Mouse (Mus musculus): ENCODE results near the gene Tex30. TPM values are rescaled to one million over a fixed set of nuclear protein-coding genes. Genes with fewer than 3 reads are reported as not detected.

Gene Tex30
- 78.2 and 93.3 TPM in 2 replicates for polyA plus RNA-seq (2015; fragmentation: Nextera tagmentation; extraction: Ambion mirVana)

DNA sequence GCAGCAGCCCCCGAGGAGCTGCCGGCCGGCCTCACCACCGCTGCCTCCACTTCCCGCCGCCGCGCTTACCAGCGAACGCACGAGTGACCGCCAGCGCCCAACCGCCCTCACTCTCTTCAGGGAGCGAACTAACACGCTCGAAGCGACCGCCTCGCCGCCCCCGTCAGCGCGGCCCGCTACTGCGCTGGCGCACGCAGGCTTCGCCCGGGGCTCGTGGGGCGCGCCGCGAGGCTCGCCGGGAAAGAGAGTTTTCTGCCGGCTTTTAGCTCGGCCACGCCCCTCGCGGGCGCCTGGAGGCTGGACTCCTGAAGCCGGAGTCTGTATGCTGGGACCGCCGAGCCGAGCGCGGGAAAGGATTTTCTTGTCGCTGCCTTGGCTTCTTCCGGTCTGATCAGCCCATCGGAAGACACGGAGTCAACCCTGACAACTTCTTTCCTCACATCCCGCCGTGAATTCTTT lies at the start of gene Tex30:
TSS of gene Tex30 (minus strand) at position 183 of the 459 bp plus-strand sequence.
- Histone ChIP-seq H3K9ac (peak within 1 kb of the TSS; percentile 77), H3K27me3 (no peaks in the 10 kb centered on the region), H3K4me3 (replicated peaks) (peak within 1 kb of the TSS; percentile 69), H3K4me2 (peak within 1 kb of the TSS; percentile 71), H3K27ac (peak within 1 kb of the TSS; percentile 92), H3K9me3 (replicated peaks) (no peaks in the 10 kb centered on the region), H3K4me1 (peaks cover 11% of the 10 kb centered on the region), H3K36me3 (peaks cover 34% of the 10 kb centered on the region)
- ATAC-seq (replicated peaks; ENCODE audit: low FRiP score) = peak; percentile 98
- under 1% methylated on average over 53 of the region's 55 CpGs for WGBS

DNA sequence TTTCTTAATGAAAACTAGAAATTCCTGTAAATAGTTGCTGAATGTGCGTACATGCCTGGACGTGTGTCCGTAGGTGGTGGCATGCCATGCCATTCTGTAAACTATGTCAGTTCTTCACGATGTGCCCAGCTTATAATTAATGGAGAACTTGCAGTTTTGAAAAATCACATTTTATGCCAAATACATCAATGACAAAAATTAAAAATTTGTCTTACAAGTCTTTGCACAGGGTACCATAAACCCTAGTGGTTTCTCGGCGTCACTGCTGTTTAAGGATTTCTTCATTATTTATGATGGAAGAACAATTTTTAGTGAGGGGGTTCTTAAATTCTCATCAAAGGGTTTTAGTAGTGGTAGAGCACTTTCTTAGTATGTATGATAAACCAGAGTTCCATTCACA lies 46.5 kb upstream of the Tex30 start:
- Histone ChIP-seq H3K27me3 (no peaks in the 10 kb centered on the region), H3K27ac (no peak overlapping the region), H3K36me3 (peaks cover under 1% of the 10 kb centered on the region; the same call in 1 of the 2 replicates), H3K4me3 (replicated peaks) (peak overlapping the region; percentile 93), H3K9me3 (replicated peaks) (no peaks in the 10 kb centered on the region), H3K9ac (peak overlapping the region; percentile 82; the same call in 1 of the 2 replicates), H3K4me2 (peak overlapping the region; percentile 77), H3K4me1 (peaks cover 12% of the 10 kb centered on the region)
- no peak for ATAC-seq (replicated peaks; ENCODE audit: low FRiP score)
- 38% methylated on average over 6 of the region's 6 CpGs for WGBS

DNA sequence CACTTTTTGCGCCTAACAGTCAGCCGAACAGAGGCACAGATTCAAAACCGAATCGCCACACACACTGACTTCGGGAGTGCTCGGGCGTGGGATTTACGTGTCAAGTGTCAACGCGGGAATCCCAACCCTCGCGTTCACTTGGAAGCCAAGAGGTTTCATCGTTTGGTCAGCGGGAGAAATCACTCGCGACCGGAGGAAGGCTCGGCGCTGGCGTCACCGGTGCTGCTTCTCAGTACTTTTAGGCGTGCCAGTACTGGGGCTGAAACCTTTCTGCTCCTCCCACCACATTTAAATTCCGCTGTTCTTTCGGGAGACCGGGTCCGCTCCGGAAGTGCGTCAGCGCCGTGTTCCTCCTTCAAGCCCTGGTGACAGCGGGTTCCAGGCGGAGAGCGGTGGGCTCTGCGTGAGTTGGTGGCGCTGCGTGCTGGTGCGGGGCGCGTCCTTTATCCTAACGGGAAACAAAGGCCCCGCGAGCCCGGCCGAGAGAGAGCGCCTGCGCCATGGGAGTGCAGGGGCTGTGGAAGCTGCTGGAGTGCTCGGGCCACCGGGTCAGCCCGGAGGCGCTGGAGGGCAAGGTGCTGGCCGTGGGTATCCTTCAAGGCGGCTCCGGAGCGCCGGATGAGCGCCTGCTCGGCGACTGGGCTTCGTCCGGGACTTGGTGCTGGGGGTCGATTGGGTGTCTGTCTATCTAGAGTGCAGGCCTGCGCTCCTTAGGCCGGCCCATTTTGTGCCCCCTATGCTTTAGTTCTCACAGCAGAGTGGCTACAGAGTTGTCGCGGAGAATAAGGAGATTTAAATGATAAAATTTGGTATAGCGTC lies 45.5 kb upstream of the Tex30 start, which contains the start of gene Ercc5:
TSS of gene Ercc5 (plus strand) at position 182 of the 819 bp plus-strand sequence.
- under 1% methylated on average over 66 of the region's 66 CpGs for WGBS

DNA sequence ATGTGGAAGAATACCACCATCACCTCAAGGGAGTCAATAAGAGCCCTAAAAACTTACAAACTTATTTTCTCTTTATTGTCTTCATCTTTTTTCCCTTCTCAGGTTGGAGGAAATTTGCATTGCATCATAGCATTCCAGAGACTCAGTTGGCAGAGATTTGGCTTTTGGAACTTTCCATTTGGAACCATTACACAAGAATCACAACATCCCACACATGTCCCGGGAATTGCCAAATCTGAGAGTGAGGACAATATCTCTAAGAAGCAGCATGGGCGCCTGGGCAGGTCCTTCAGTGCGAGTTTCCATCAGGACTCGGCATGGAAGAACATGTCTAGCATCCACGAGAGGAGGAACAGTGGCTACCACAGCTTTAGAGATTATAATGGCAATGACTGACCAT lies 40.5 kb upstream of the Tex30 start:
- H3K9ac ChIP-seq = no peak overlapping the region
- H3K9me3 ChIP-seq (replicated peaks) = no peaks in the 10 kb centered on the region
- no peak overlapping the region for H3K4me3 ChIP-seq (replicated peaks)
- H3K27ac ChIP-seq = no peak overlapping the region
- H3K4me1 ChIP-seq = peaks cover 6% of the 10 kb centered on the region
- no peak overlapping the region for H3K4me2 ChIP-seq
- H3K36me3 ChIP-seq = peaks cover 53% of the 10 kb centered on the region
- no peak for ATAC-seq (replicated peaks; ENCODE audit: low FRiP score)
- H3K27me3 ChIP-seq = no peaks in the 10 kb centered on the region
- WGBS = 92% methylated on average over 5 of the region's 5 CpGs

More for the DNA sequence above, 45.5 kb upstream of the Tex30 start, which contains the start of gene Ercc5:
- peak within 1 kb of the TSS; percentile 93 for H3K4me3 ChIP-seq (replicated peaks)
- peak within 1 kb of the TSS; percentile 94 for H3K27ac ChIP-seq
- no peaks in the 10 kb centered on the region for H3K27me3 ChIP-seq
- peaks cover 12% of the 10 kb centered on the region for H3K4me1 ChIP-seq
- peaks cover 10% of the 10 kb centered on the region for H3K36me3 ChIP-seq
- peak within 1 kb of the TSS; percentile 82 for H3K9ac ChIP-seq
- H3K9me3 ChIP-seq (replicated peaks) = no peaks in the 10 kb centered on the region
- peak within 1 kb of the TSS; percentile 77 for H3K4me2 ChIP-seq
- ATAC-seq (replicated peaks; ENCODE audit: low FRiP score) = peak; percentile 98

DNA sequence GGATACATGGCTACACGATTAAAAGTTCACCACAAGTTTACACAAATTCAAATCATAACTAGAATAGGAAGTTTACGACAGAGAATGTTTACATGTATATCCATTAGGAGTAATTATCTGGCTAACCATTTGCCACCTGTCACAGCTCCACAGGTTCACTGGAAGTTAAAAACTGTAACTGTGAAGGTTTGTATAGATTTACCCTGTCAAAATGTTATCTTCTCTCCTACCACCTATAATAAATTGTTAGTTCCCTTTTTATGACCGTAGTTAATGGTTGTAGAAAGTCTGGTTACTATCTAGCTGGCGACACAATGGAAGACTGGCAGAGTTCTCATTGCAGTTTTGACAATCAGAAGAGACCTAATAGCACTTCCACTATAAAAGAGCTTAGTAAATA lies 38.0 kb upstream of the Tex30 start:
- no peak overlapping the region for H3K4me2 ChIP-seq
- H3K4me1 ChIP-seq = no peaks in the 10 kb centered on the region
- H3K9ac ChIP-seq = no peak overlapping the region
- H3K4me3 ChIP-seq (replicated peaks) = no peak overlapping the region
- H3K36me3 ChIP-seq = peaks cover 64% of the 10 kb centered on the region
- no peaks in the 10 kb centered on the region for H3K9me3 ChIP-seq (replicated peaks)
- 81% methylated on average over 4 of the region's 4 CpGs for WGBS
- ATAC-seq (replicated peaks; ENCODE audit: low FRiP score) = no peak
- no peak overlapping the region for H3K27ac ChIP-seq
- no peaks in the 10 kb centered on the region for H3K27me3 ChIP-seq

DNA sequence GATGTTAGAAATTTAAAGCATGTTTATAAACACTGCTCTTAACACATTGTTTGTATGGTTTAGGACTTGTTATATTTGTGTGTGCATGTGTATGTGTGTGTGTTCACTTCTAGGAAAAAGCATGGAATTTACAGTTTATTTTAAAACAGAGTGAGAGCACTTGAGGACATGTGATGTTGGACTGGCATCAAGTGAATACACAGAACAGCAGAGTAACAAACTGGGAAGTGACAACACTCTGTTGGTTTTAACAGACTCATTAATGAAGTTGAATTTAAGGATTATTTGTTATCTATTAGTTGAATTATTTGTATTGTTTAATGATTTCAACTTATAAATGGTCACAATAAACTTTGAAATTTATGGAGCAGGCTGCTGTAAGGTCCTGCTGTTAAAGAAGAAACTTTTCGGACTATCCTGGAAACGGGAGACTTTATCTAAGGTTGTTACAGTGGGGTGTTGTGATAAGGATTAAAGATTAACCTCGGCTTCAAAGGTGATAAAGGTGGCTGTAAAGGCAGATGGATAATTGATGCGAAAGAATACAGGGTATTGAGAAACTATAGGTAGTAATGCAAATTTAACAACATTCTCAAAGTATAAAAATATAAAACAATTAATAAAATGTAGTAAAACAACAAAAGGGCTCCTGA lies 27.8 kb upstream of the Tex30 start:
- no peak for ATAC-seq (replicated peaks; ENCODE audit: low FRiP score)
- Histone ChIP-seq H3K27ac (no peak overlapping the region), H3K27me3 (no peaks in the 10 kb centered on the region), H3K4me3 (replicated peaks) (no peak overlapping the region), H3K9ac (no peak overlapping the region), H3K9me3 (replicated peaks) (no peaks in the 10 kb centered on the region), H3K36me3 (peaks cover 62% of the 10 kb centered on the region), H3K4me1 (no peaks in the 10 kb centered on the region), H3K4me2 (no peak overlapping the region)
- WGBS = 80% methylated on average over 4 of the region's 4 CpGs

DNA sequence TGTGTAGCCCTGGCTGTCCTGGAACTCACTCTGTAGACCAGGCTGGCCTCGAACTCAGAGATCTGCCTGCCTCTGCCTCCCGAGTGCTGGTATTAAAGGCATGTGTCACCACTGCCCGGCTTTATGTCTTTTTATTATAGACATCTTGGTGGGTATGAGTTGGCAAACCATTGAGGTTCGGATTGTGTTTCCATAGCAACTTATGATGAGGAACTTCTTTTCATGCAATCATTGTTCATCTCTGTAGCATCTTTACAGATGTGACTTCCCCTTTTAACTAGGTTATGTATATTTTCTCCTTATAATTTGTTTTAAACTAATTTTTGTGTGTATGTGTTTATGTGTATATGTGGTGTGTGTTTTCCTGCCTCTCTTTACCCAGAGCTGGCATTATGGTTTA lies 23.3 kb upstream of the Tex30 start:
- no peak for ATAC-seq (replicated peaks; ENCODE audit: low FRiP score)
- Histone ChIP-seq H3K4me1 (peaks cover under 1% of the 10 kb centered on the region; the same call in 1 of the 2 replicates), H3K27ac (no peak overlapping the region), H3K4me3 (replicated peaks) (no peak overlapping the region), H3K9me3 (replicated peaks) (no peaks in the 10 kb centered on the region), H3K27me3 (no peaks in the 10 kb centered on the region), H3K36me3 (peaks cover 57% of the 10 kb centered on the region), H3K9ac (no peak overlapping the region), H3K4me2 (no peak overlapping the region)
- whole genome bisulfite sequencing = 94% methylated on average over 4 of the region's 4 CpGs

DNA sequence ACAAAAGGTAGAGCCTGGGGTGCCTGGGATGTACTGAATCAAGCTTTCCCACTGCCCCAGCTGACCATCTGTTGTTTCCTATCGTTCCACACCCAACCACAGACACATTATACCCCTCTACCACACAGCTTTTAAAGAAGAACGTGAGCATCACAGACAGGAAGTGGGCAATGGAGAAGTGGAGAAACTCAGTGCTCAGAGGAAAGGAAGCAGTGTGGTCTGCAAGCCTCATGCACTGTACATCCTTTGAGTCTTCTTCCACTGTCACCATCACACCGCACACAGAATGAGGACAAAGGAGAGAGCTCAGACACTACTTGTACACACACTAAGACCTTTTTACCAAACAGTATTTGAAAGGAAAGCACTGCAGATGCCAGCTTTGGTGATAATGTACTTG lies 20.0 kb upstream of the Tex30 start:
- WGBS = 74% methylated on average over 3 of the region's 3 CpGs
- H3K36me3 ChIP-seq = peaks cover 31% of the 10 kb centered on the region; the same call in 1 of the 2 replicates
- no peak overlapping the region for H3K4me2 ChIP-seq

DNA sequence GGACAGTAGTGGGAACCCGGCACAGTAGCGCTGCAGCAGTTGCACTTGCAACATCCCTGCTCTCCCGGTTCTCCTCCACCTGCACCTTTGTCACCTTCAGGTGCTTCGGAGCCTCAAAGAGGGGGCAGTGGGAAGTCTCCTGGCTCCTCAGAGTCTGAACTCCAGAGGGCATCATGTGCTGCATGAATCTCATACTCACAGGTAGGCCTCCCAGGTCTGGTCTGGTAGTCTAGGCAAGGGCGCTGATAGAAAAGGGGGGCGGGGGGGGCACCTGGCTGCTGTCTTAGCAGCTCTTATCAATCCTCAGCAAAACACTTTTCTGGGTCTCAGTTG lies 17.8 kb upstream of the Tex30 start:
- WGBS = 5% methylated on average over 6 of the region's 6 CpGs
- H3K27me3 ChIP-seq = no peaks in the 10 kb centered on the region
- H3K4me3 ChIP-seq (replicated peaks) = peak overlapping the region; percentile 78
- peak; percentile 30 for ATAC-seq (replicated peaks; ENCODE audit: low FRiP score)
- peaks cover 25% of the 10 kb centered on the region for H3K36me3 ChIP-seq
- H3K4me1 ChIP-seq = peaks cover 12% of the 10 kb centered on the region; the same call in 1 of the 2 replicates
- no peaks in the 10 kb centered on the region for H3K9me3 ChIP-seq (replicated peaks)
- peak overlapping the region; percentile 99 for H3K27ac ChIP-seq
- peak overlapping the region; percentile 88 for H3K9ac ChIP-seq
- peak overlapping the region; percentile 77 for H3K4me2 ChIP-seq

More for the DNA sequence above, 20.0 kb upstream of the Tex30 start:
- Histone ChIP-seq H3K4me1 (peaks cover 12% of the 10 kb centered on the region; the same call in 1 of the 2 replicates), H3K9me3 (replicated peaks) (no peaks in the 10 kb centered on the region), H3K4me3 (replicated peaks) (no peak overlapping the region), H3K27me3 (no peaks in the 10 kb centered on the region), H3K27ac (no peak overlapping the region), H3K9ac (no peak overlapping the region)
- no peak for ATAC-seq (replicated peaks; ENCODE audit: low FRiP score)

DNA sequence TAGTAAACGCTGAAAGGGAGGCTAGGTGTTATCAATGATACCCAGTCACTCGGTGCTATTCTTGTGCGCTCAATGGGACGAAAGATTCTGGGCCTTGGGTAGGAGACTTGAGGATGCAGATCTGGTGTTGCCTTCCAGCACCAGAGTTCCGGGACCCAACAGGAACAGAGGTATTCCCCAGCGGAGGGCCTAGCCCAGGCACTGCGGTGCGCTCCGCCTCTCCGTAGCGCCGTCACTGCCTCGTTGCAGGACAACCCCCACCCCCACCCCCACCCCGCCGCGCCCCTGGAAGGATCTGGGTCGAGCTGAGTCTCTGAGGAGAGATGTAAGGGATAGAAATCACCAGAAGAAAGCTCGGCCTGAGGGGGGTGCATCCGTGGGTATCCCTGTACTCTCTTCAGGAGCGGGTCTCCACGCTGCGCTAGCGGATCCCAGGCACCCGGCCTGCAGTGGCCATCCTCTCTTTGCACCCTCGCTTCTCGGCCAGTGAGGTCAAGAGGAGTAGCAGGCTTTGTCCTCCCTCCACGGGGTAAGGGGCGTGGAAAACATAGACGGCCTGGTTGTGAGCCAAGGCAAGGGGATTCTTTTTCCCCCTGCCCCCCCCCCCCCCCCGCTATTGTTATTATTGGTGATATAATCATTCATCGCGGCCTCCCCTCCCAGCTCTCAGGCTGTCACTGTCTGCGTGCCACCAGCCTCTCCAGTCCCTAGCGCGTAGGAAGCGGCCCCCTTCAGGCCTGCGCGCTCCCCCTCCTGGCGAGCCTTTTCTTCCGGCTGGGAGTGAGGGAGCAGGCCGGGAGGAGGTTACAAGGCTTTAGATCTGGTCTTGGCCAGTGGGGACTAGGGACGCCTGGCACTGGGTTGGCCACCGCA lies 17.2 kb upstream of the Tex30 start:
- ATAC-seq (replicated peaks; ENCODE audit: low FRiP score) = peak; percentile 91
- peaks cover 25% of the 10 kb centered on the region for H3K36me3 ChIP-seq
- peak overlapping the region; percentile 88 for H3K9ac ChIP-seq
- H3K4me2 ChIP-seq = peak overlapping the region; percentile 77
- peak overlapping the region; percentile 99 for H3K27ac ChIP-seq
- H3K27me3 ChIP-seq = no peaks in the 10 kb centered on the region
- H3K4me3 ChIP-seq (replicated peaks) = peak overlapping the region; percentile 78
- H3K9me3 ChIP-seq (replicated peaks) = no peaks in the 10 kb centered on the region
- peaks cover 12% of the 10 kb centered on the region; the same call in 1 of the 2 replicates for H3K4me1 ChIP-seq
- under 1% methylated on average over 40 of the region's 43 CpGs for WGBS

DNA sequence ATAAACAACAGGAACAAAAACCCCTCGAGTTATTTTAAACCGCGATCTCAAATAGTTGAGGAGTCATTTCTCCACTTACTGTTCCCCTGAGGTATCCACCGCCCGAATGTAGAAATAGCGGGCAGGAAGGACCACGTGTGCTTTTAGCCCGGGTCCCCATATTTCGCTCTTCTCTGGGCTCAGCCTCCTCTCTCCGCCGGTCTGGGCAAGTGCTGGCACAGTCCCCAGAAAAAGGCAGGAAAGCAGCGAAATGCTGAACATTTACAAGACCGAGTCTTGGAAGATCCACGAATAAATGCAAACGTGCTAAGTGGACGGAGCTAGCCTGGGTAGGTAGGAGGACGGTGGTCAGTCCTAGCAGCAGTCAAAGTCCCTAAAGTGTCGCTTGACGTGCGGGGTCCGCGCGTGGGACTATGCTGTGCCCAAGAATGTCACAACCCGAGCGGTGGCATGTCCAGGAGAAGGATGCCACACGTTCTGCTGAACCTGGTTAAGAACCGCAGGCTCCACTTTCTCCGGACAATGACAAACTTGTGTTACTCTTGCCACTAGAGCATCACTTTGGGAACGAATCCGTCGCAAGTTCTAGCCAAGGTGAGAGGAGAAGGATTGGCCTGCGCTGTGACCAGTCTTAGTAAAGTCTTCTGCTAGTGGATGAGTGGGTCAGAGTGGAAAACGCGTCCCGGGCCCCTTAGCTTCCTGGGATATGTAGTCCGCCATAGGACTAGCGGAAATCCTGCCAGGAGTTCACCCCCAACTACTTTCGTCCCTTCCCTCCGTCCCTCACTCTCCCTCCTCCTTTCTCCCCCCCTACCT lies 16.2 kb upstream of the Tex30 start, which contains the start of the genes Kdelc1 and Bivm:
TSS of gene Kdelc1 (minus strand) at position 570 of the 816 bp plus-strand sequence.
TSS of gene Bivm (plus strand) at position 719 of the 816 bp plus-strand sequence.
- peak within 1 kb of the TSS; percentile 77 for H3K4me2 ChIP-seq
- peak; percentile 97 for ATAC-seq (replicated peaks; ENCODE audit: low FRiP score)
- H3K4me1 ChIP-seq = peaks cover 12% of the 10 kb centered on the region; the same call in 1 of the 2 replicates
- H3K27me3 ChIP-seq = no peaks in the 10 kb centered on the region
- peak within 1 kb of the TSS; percentile 99 for H3K27ac ChIP-seq
- H3K9me3 ChIP-seq (replicated peaks) = no peaks in the 10 kb centered on the region
- peaks cover 26% of the 10 kb centered on the region for H3K36me3 ChIP-seq
- peak within 1 kb of the TSS; percentile 88 for H3K9ac ChIP-seq
- peak within 1 kb of the TSS; percentile 78 for H3K4me3 ChIP-seq (replicated peaks)
- WGBS = under 1% methylated on average over 39 of the region's 39 CpGs

Data from kidney, embryonic 15.5 days (tissue).